Mouse (Mus musculus): ENCODE measurements at regions not wholly inside any gene's neighbourhood (a gene's known extent, or its start where the extent isn't known, plus 50 kb on each side); places are given as distances from the start of the nearest gene placed in this dataset.
"Not testable (repeated sequence)": the region's sequence is repeated elsewhere in the genome, so short reads cannot be mapped to it uniquely, and the experiment has no call there.

DNA sequence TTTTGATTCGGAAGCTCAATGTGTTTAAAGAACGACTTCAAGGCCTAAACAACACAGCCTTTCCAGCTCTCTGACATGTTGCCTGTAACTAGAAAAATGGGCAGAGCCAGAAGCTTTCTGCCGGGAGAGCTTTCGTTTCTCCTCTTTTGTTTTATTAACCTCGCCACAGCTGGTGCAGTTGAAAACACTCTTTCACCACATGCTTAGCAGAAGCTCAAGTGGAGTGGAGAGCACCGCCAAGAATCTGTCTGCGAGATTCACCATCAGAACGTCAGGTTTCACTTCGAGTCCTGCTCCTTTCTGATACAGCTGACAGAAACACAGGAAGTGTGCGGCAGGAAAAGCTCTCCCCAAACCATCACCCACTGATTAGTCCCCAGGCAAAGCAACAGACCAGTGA lies 100.1 kb downstream of the Rps12 start:
- Histone ChIP-seq H3K9ac (no peak overlapping the region), H3K36me3 (no peaks in the 10 kb centered on the region), H3K27me3 (no peaks in the 10 kb centered on the region), H3K4me1 (peaks cover 9% of the 10 kb centered on the region), H3K4me2 (peak overlapping the region; percentile 37), H3K4me3 (peak overlapping the region; percentile 24), H3K9me3 (no peaks in the 10 kb centered on the region), H3K27ac (peak overlapping the region; percentile 17; the same call in 1 of the 2 replicates)
- peak; percentile 67; the same call in 1 of the 2 replicates for ATAC-seq (ENCODE audit: borderline replicate concordance, extremely low read depth, low FRiP score, low TSS enrichment)
- 24% methylated on average over 10 of the region's 10 CpGs for whole genome bisulfite sequencing

GRCm38 (mm10) chr10:23683078-23683477 lies 104.0 kb downstream of the Rps12 start:
- Histone ChIP-seq H3K27me3 (no peaks in the 10 kb centered on the region), H3K4me1 (peaks cover 9% of the 10 kb centered on the region), H3K4me2 (no peak overlapping the region), H3K4me3 (no peak overlapping the region), H3K9me3 (no peaks in the 10 kb centered on the region), H3K9ac (no peak overlapping the region), H3K27ac (no peak overlapping the region), H3K36me3 (no peaks in the 10 kb centered on the region)
- no peak for ATAC-seq (ENCODE audit: borderline replicate concordance, extremely low read depth, low FRiP score, low TSS enrichment)
- 74% methylated on average over 4 of the region's 4 CpGs for WGBS

DNA sequence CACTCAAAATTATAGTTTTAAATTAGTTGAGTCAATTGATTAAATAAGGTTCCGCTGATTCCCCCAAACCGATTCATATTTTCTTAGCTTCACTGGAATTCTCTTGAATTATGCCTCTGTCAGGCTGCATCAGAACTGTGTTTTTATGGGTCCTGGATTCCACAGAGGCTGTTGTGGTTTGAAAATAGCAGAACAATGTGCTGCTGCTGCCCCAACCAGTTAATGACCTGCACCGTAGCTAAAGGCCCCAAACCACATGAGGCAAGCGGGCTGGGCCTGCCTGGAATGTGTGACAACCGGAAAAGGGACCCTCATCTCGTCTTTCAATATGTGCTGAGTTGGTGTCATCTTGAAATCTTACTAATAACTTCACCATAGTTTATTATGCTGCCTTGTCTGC lies 111.2 kb downstream of the Rps12 start:
- no peak for ATAC-seq (ENCODE audit: borderline replicate concordance, extremely low read depth, low FRiP score, low TSS enrichment)
- Histone ChIP-seq H3K36me3 (no peaks in the 10 kb centered on the region), H3K27ac (no peak overlapping the region), H3K27me3 (no peaks in the 10 kb centered on the region), H3K4me3 (no peak overlapping the region), H3K4me1 (no peaks in the 10 kb centered on the region), H3K4me2 (no peak overlapping the region), H3K9me3 (no peaks in the 10 kb centered on the region), H3K9ac (no peak overlapping the region)
- WGBS: 60% methylated on average over 6 of the region's 6 CpGs

- Histone ChIP-seq H3K4me2 (no peak overlapping the region), H3K9me3 (no peaks in the 10 kb centered on the region), H3K9ac (no peak overlapping the region), H3K27ac (no peak overlapping the region), H3K27me3 (no peaks in the 10 kb centered on the region), H3K4me1 (no peaks in the 10 kb centered on the region), H3K36me3 (no peaks in the 10 kb centered on the region), H3K4me3 (no peak overlapping the region)
- WGBS: 73% methylated on average over 16 of the region's 16 CpGs
- no peak for ATAC-seq (ENCODE audit: borderline replicate concordance, extremely low read depth, low FRiP score, low TSS enrichment)
These were observed 112.2 kb downstream of the Rps12 start for GRCm38 (mm10) chr10:23674633-23675515.

DNA sequence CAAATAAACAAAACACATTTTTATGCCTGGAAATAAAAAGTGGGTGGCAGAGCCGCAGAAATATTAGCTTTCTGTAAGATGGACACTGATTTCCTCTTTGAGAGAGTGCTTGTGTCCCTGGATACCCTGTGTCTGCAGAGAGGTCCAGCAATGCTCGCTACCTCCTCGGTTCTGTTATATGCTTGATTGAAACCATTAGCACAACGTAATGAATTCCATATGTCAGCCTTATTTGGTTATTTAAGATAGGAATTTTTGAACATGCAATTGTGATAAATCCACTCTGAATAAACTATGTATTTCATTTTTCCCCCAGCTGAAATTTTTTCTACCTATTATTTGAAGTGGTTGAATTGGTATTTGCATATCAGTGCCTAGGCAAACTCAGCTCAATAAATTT lies 114.8 kb downstream of the Rps12 start:
- no peaks in the 10 kb centered on the region for H3K36me3 ChIP-seq
- H3K27ac ChIP-seq: no peak overlapping the region
- no peaks in the 10 kb centered on the region for H3K9me3 ChIP-seq
- ATAC-seq (ENCODE audit: borderline replicate concordance, extremely low read depth, low FRiP score, low TSS enrichment): no peak
- no peak overlapping the region for H3K9ac ChIP-seq
- no peak overlapping the region for H3K4me3 ChIP-seq
- 78% methylated on average over 4 of the region's 4 CpGs for WGBS
- no peak overlapping the region for H3K4me2 ChIP-seq
- H3K27me3 ChIP-seq: no peaks in the 10 kb centered on the region
- H3K4me1 ChIP-seq: no peaks in the 10 kb centered on the region

- ATAC-seq (ENCODE audit: borderline replicate concordance, extremely low read depth, low FRiP score, low TSS enrichment): no peak
- Histone ChIP-seq H3K4me1 (no peaks in the 10 kb centered on the region), H3K27ac (no peak overlapping the region), H3K9ac (no peak overlapping the region), H3K4me2 (no peak overlapping the region), H3K36me3 (no peaks in the 10 kb centered on the region), H3K27me3 (no peaks in the 10 kb centered on the region), H3K9me3 (no peaks in the 10 kb centered on the region), H3K4me3 (no peak overlapping the region)
- 24% methylated on average over 8 of the region's 8 CpGs for WGBS
These were observed 115.6 kb downstream of the Rps12 start for GRCm38 (mm10) chr10:23671494-23671893.

GRCm38 (mm10) chr10:23665916-23666315 lies 121.2 kb downstream of the Rps12 start:
- not testable (repeated sequence) for ATAC-seq (ENCODE audit: borderline replicate concordance, extremely low read depth, low FRiP score, low TSS enrichment)
- WGBS: 78% methylated on average over 8 of the region's 8 CpGs

GRCm38 (mm10) chr10:23626201-23626600 lies 160.9 kb downstream of the Rps12 start:
- ATAC-seq (ENCODE audit: borderline replicate concordance, extremely low read depth, low FRiP score, low TSS enrichment): no peak
- WGBS: 62% methylated on average over 4 of the region's 4 CpGs
- H3K27ac ChIP-seq: no peak overlapping the region
- H3K4me2 ChIP-seq: no peak overlapping the region
- no peak overlapping the region for H3K4me3 ChIP-seq
- H3K9me3 ChIP-seq: no peaks in the 10 kb centered on the region
- H3K27me3 ChIP-seq: no peaks in the 10 kb centered on the region
- H3K36me3 ChIP-seq: no peaks in the 10 kb centered on the region
- no peak overlapping the region for H3K9ac ChIP-seq
- no peaks in the 10 kb centered on the region for H3K4me1 ChIP-seq

More at GRCm38 (mm10) chr10:23665916-23666315, 121.2 kb downstream of the Rps12 start:
- not testable (repeated sequence) for H3K36me3 ChIP-seq, H3K4me3 ChIP-seq, H3K27ac ChIP-seq, H3K9me3 ChIP-seq, H3K27me3 ChIP-seq, H3K4me2 ChIP-seq, H3K4me1 ChIP-seq, H3K9ac ChIP-seq

DNA sequence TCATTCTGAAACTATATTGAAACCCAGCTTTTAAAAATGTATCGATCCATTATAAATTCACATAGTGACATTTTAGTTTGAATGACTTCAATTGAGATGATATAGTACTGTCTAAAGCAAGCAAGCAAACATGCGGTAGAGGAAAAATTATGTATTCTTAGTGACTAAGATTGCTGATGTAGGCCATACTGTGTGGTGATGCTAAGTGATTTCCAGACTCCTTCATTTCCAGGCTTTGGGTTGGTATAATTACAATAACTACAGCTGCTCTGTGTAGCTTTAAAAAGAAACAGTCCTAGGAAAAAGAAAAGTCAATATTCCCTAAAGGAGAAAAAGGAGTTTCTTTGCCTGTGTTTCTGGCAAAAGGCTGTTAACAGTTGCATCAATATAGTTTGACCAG lies 175.0 kb downstream of the Rps12 start:
- 92% methylated on average over 2 of the region's 2 CpGs for WGBS
- no peaks in the 10 kb centered on the region for H3K9me3 ChIP-seq

DNA sequence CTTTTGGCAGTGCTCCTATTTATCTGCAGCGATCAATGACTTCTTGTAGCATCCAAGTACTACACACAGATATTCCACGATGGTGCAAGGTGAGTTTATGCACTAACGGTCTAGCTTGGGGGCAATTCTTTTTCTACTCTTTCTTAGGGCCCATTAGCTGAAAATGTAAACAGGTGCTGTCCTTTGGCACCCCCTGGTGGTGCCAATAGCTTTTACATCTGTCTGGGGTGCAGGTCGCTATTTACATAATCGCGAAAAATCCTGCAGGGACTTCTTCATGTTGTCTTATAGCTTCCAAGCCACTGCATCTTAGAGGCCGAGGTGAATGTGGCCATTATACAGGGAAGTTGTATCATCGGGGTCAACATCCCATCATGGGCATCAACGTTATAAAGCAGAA lies 175.9 kb downstream of the Rps12 start:
- Histone ChIP-seq H3K4me3 (no peak overlapping the region), H3K27me3 (no peaks in the 10 kb centered on the region), H3K4me1 (0 out of 2 replicates have a peak, but pooled peaks cover 7% of the 10 kb centered on the region), H3K4me2 (no peak overlapping the region), H3K36me3 (no peaks in the 10 kb centered on the region), H3K27ac (no peak overlapping the region), H3K9ac (no peak overlapping the region), H3K9me3 (no peaks in the 10 kb centered on the region)
- 31% methylated on average over 9 of the region's 9 CpGs for WGBS
- no peak; the same call in 1 of the 2 replicates for ATAC-seq (ENCODE audit: borderline replicate concordance, extremely low read depth, low FRiP score, low TSS enrichment)

More for the DNA sequence above, 175.0 kb downstream of the Rps12 start:
- H3K36me3 ChIP-seq: no peaks in the 10 kb centered on the region
- H3K4me2 ChIP-seq: no peak overlapping the region
- no peaks in the 10 kb centered on the region for H3K27me3 ChIP-seq
- H3K9ac ChIP-seq: no peak overlapping the region
- no peak overlapping the region for H3K4me3 ChIP-seq
- 0 out of 2 replicates have a peak, but pooled peaks cover 7% of the 10 kb centered on the region for H3K4me1 ChIP-seq
- no peak for ATAC-seq (ENCODE audit: borderline replicate concordance, extremely low read depth, low FRiP score, low TSS enrichment)
- H3K27ac ChIP-seq: no peak overlapping the region

- H3K9ac ChIP-seq: no peak overlapping the region
- WGBS: 56% methylated on average over 6 of the region's 6 CpGs
- H3K36me3 ChIP-seq: no peaks in the 10 kb centered on the region
- no peaks in the 10 kb centered on the region for H3K27me3 ChIP-seq
- H3K9me3 ChIP-seq: no peaks in the 10 kb centered on the region
- H3K4me2 ChIP-seq: no peak overlapping the region
- H3K4me3 ChIP-seq: no peak overlapping the region
- 0 out of 2 replicates have a peak, but pooled peaks cover 7% of the 10 kb centered on the region for H3K4me1 ChIP-seq
- no peak overlapping the region for H3K27ac ChIP-seq
- ATAC-seq (ENCODE audit: borderline replicate concordance, extremely low read depth, low FRiP score, low TSS enrichment): no peak
These were observed 176.6 kb downstream of the Rps12 start for GRCm38 (mm10) chr10:23610485-23610884.

DNA sequence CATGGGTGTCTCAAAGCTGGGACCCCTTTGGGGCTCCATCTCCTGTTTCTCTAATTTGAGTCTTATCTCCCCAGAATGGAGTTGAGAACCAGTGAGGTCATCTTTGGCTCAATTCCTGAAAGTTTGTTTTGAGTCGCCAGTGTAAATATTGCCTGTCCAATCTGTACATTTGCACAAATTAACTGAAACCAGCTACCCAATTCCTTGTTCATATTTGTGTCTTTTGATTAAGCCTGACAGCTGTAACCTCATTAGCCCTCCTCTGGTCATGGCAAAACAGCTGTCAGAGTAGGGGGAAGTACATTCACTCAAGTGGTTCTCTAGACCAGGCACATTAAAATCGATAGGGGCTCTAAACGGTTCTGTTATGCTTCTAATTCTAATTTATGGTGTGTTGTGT lies 177.0 kb downstream of the Rps12 start:
- Histone ChIP-seq H3K9me3 (no peaks in the 10 kb centered on the region), H3K4me3 (no peak overlapping the region), H3K27ac (no peak overlapping the region), H3K4me2 (no peak overlapping the region), H3K9ac (no peak overlapping the region), H3K4me1 (0 out of 2 replicates have a peak, but pooled peaks cover 7% of the 10 kb centered on the region), H3K36me3 (no peaks in the 10 kb centered on the region), H3K27me3 (no peaks in the 10 kb centered on the region)
- ATAC-seq (ENCODE audit: borderline replicate concordance, extremely low read depth, low FRiP score, low TSS enrichment): no peak
- 42% methylated on average over 3 of the region's 3 CpGs for WGBS
